Mouse (Mus musculus) heart, embryonic 12.5 days (tissue): ENCODE data around the gene Hist1h2be. TPM values are rescaled to one million over a fixed set of nuclear protein-coding genes. Genes with fewer than 3 reads are reported as not detected.
"Not testable (repeated sequence)": the region's sequence is repeated elsewhere in the genome, so short reads cannot be mapped to it uniquely, and the experiment has no call there.

ENCODE experiments used
- ATAC-seq: fragments of 200-750 bp; cut with Nextera tagmentation; 2 replicates; pipeline ENCODE4 v1.8.0; 2017; ENCODE audit warnings: moderate TSS enrichment, moderate library complexity; ENCODE audit not compliant: insufficient number of reproducible peaks, low FRiP score
- H3K27ac ChIP-seq: fragments of 300-500 bp; sonication (generic); 2 replicates; pipeline ENCODE4 v1.5.1; 2016; ENCODE audit warnings: mild to moderate bottlenecking, moderate library complexity; ENCODE audit not compliant: poor library complexity, severe bottlenecking
- H3K27me3 ChIP-seq: fragments of 300-500 bp; sonication (generic); replicated peaks from 2 replicates; pipeline ENCODE4 v1.6.1; 2016; ENCODE audit warnings: mild to moderate bottlenecking, moderate library complexity
- H3K36me3 ChIP-seq: fragments of 300-500 bp; sonication (generic); 2 replicates; pipeline ENCODE4 v1.6.1; 2016; ENCODE audit warnings: mild to moderate bottlenecking, moderate library complexity
- H3K4me1 ChIP-seq: fragments of 300-500 bp; sonication (generic); replicated peaks from 2 replicates; pipeline ENCODE4 v1.6.1; 2016; ENCODE audit warnings: mild to moderate bottlenecking
- H3K4me2 ChIP-seq: fragments of 300-500 bp; sonication (generic); 2 replicates; pipeline ENCODE4 v1.6.1; 2016; ENCODE audit warnings: mild to moderate bottlenecking, moderate library complexity
- H3K4me3 ChIP-seq: fragments of 300-500 bp; sonication (generic); 2 replicates; pipeline ENCODE4 v1.5.1; 2016; ENCODE audit warnings: mild to moderate bottlenecking
- H3K9ac ChIP-seq: fragments of 300-500 bp; sonication (generic); 2 replicates; pipeline ENCODE4 v1.6.1; 2016; ENCODE audit warnings: mild to moderate bottlenecking, moderate library complexity
- H3K9me3 ChIP-seq: fragments of 300-500 bp; sonication (generic); replicated peaks from 2 replicates; pipeline ENCODE4 v1.6.1; 2016; ENCODE audit warnings: mild to moderate bottlenecking, moderate library complexity
- WGBS: fragments of 180-500 bp; shearing (Covaris S2); methylation state at CpG from one replicate; pipeline ENCODE4 v1.1.7; 2016; 5-methylcytosine and 5-hydroxymethylcytosine counted together
- polyA plus RNA-seq: library from polyadenylated mRNA; unstranded; fragments of >200 nt; fragmentation: Nextera tagmentation; extraction: Ambion mirVana; gene quantifications from 2 replicates; pipeline ENCODE4 v1.2.1, GENCODE M21; 2016

Hist1h2be gene
- polyA plus RNA-seq, 1 experiment from 2014 or later: 1.2 TPM

DNA sequence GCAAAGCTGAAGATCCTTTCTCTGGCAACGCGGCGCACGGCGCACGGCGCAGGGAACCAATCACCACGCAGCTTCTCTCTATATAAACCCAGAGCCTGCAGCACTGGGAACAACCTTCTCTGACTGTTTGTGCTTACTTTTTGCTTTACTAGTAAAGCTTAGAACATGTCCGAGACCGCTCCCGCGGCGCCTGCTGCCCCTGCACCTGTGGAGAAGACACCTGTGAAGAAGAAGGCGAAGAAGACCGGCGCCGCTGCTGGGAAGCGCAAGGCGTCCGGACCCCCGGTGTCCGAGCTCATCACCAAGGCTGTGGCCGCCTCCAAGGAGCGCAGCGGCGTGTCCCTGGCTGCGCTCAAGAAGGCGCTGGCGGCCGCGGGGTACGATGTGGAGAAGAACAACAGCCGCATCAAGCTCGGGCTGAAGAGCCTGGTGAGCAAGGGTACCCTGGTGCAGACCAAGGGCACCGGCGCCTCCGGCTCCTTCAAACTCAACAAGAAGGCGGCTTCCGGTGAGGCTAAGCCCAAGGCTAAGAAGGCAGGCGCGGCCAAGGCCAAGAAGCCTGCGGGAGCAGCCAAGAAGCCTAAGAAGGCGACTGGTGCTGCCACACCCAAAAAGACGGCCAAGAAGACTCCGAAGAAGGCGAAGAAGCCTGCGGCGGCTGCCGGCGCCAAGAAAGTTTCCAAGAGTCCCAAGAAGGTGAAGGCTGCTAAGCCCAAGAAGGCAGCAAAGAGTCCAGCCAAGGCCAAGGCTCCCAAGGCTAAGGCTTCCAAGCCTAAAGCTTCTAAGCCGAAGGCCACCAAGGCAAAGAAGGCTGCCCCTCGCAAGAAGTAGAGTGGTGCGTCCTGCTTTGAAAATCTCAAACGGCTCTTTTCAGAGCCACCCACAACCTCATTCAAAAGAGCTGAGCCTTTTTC, 65.7 kb downstream of the Hist1h2be start:
- no peaks in the 10 kb centered on the region for H3K9me3 ChIP-seq
- peak; percentile 86 for ATAC-seq
- H3K9ac ChIP-seq: peak overlapping the region; percentile 98
- H3K4me3 ChIP-seq: peak overlapping the region; percentile 71
- no peaks in the 10 kb centered on the region for H3K27me3 ChIP-seq
- under 1% methylated on average over 54 of the region's 54 CpGs for WGBS
- peak overlapping the region; percentile 100 for H3K4me2 ChIP-seq
- no peaks in the 10 kb centered on the region for H3K36me3 ChIP-seq
- H3K27ac ChIP-seq: peak overlapping the region; percentile 99
- H3K4me1 ChIP-seq: peaks cover 9% of the 10 kb centered on the region

GRCm38 (mm10) chr13:23554393-23554792, 66.5 kb downstream of the Hist1h2be start:
- Histone ChIP-seq H3K4me3 (peak overlapping the region; percentile 71), H3K4me2 (peak overlapping the region; percentile 100), H3K4me1 (peaks cover 9% of the 10 kb centered on the region), H3K9me3 (no peaks in the 10 kb centered on the region), H3K27me3 (no peaks in the 10 kb centered on the region), H3K27ac (peak overlapping the region; percentile 99), H3K36me3 (no peaks in the 10 kb centered on the region), H3K9ac (peak overlapping the region; percentile 98)
- no peak for ATAC-seq
- WGBS: 25% methylated on average over 9 of the region's 9 CpGs

GRCm38 (mm10) chr13:23552962-23553361, 68.0 kb downstream of the Hist1h2be start, which contains the start of gene Hist1h1d:
Gene Hist1h1d (plus strand): TSS chr13:23553262.
- Histone ChIP-seq H3K9ac (no peak within 1 kb of the TSS), H3K27ac (peak within 1 kb of the TSS; percentile 99), H3K27me3 (no peaks in the 10 kb centered on the region), H3K4me3 (no peak within 1 kb of the TSS), H3K36me3 (no peaks in the 10 kb centered on the region), H3K4me2 (peak within 1 kb of the TSS; percentile 7; the same call in 1 of the 2 replicates), H3K4me1 (peaks cover 9% of the 10 kb centered on the region), H3K9me3 (no peaks in the 10 kb centered on the region)
- ATAC-seq: no peak

GRCm38 (mm10) chr13:23551931-23552914, 68.7 kb downstream of the Hist1h2be start:
- ATAC-seq: no peak

GRCm38 (mm10) chr13:23551146-23551834, 69.6 kb downstream of the Hist1h2be start, which contains the start of gene Hist1h4f:
Gene Hist1h4f (minus strand): TSS chr13:23551648.
- not testable (repeated sequence) for H3K4me1 ChIP-seq, H3K36me3 ChIP-seq, H3K9me3 ChIP-seq, H3K27me3 ChIP-seq
- Histone ChIP-seq H3K4me2 (peak within 1 kb of the TSS; percentile 77), H3K27ac (peak within 1 kb of the TSS; percentile 87), H3K4me3 (peak within 1 kb of the TSS; percentile 55), H3K9ac (peak within 1 kb of the TSS; percentile 75)
- peak; percentile 86 for ATAC-seq
- WGBS: under 1% methylated on average over 47 of the region's 47 CpGs

More at GRCm38 (mm10) chr13:23551931-23552914, 68.7 kb downstream of the Hist1h2be start:
- Histone ChIP-seq H3K4me3 (peak overlapping the region; percentile 55; the same call in 1 of the 2 replicates), H3K4me2 (peak overlapping the region; percentile 77), H3K27ac (peak overlapping the region; percentile 87), H3K27me3 (no peaks in the 10 kb centered on the region), H3K9me3 (no peaks in the 10 kb centered on the region), H3K4me1 (peaks cover 9% of the 10 kb centered on the region), H3K36me3 (no peaks in the 10 kb centered on the region), H3K9ac (peak overlapping the region; percentile 75; the same call in 1 of the 2 replicates)
- WGBS: 56% methylated on average over 8 of the region's 8 CpGs

- H3K27me3 ChIP-seq: no peaks in the 10 kb centered on the region
- peak overlapping the region; percentile 77 for H3K4me2 ChIP-seq
- peak overlapping the region; percentile 87 for H3K27ac ChIP-seq
- H3K4me3 ChIP-seq: peak overlapping the region; percentile 55
- WGBS: 6% methylated on average over 3 of the region's 3 CpGs
- no peak for ATAC-seq
- peak overlapping the region; percentile 75 for H3K9ac ChIP-seq
- no peaks in the 10 kb centered on the region for H3K9me3 ChIP-seq
- H3K36me3 ChIP-seq: no peaks in the 10 kb centered on the region
- H3K4me1 ChIP-seq: peaks cover 6% of the 10 kb centered on the region
These were observed 70.2 kb downstream of the Hist1h2be start for GRCm38 (mm10) chr13:23550761-23551145.

DNA sequence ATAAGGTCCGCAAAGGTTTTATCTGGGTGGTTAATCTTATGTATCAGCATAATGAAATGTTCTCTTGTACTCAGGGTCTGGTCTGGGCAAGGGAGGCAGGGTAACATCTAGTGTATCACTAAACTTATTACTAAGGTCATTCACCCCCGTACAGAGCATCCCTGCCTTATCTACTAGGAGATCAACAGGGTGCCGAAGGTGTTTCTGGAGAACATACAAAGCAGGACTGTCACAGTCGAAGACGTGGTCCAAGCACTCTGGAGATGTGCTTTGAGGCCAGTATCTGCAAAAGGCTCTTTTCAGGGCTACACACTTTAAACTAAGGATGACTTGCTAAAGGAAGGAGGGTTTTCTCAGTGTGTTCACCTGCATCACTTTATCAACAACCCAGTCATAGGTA, 74.2 kb downstream of the Hist1h2be start:
- H3K27ac ChIP-seq: no peak overlapping the region
- WGBS: 71% methylated on average over 5 of the region's 5 CpGs
- no peak overlapping the region for H3K9ac ChIP-seq
- ATAC-seq: no peak
- H3K9me3 ChIP-seq: no peaks in the 10 kb centered on the region
- H3K27me3 ChIP-seq: no peaks in the 10 kb centered on the region
- H3K4me2 ChIP-seq: no peak overlapping the region
- peaks cover 9% of the 10 kb centered on the region for H3K4me1 ChIP-seq
- no peaks in the 10 kb centered on the region for H3K36me3 ChIP-seq
- H3K4me3 ChIP-seq: no peak overlapping the region

- H3K4me1 ChIP-seq, H3K27me3 ChIP-seq, H3K36me3 ChIP-seq, H3K9me3 ChIP-seq: not testable (repeated sequence)
- peak overlapping the region; percentile 74; the same call in 1 of the 2 replicates for H3K9ac ChIP-seq
- peak overlapping the region; percentile 58 for H3K4me2 ChIP-seq
- peak overlapping the region; percentile 94 for H3K27ac ChIP-seq
- H3K4me3 ChIP-seq: peak overlapping the region; percentile 57
- ATAC-seq: peak; percentile 42
- under 1% methylated on average over 12 of the region's 14 CpGs for WGBS
These were observed 76.2 kb downstream of the Hist1h2be start for GRCm38 (mm10) chr13:23544787-23545120.

DNA sequence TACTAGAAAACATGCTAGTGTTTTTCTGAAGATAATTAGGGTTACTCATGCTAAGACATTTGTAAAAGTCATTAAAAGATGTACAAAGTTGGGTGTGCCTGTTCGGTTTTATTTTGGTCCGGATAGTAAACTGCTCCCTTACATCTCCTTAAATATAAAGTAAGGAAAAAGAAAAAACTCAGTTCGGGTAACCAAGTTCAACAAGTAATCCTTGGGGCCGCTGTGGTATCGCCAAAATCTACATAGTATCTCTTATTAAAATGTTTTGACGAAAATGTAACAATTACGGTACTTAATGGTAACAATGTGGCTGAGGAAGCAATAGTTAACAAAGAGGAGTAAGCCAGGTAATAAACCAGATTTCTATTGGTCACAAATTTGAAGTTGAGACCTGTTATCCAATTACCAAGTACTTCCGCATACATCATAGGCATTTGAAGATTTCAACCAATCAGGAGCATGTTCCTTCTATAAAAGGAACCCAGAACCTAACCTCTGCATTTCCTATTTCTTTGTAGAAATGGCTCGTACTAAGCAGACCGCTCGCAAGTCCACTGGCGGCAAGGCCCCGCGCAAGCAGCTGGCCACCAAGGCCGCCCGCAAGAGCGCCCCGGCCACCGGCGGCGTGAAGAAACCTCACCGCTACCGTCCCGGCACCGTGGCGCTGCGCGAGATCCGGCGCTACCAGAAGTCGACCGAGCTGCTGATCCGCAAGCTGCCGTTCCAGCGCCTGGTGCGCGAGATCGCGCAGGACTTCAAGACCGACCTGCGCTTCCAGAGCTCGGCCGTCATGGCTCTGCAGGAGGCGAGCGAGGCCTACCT, 76.7 kb downstream of the Hist1h2be start, which contains the start of gene Hist1h3f:
TSS of gene Hist1h3f (plus strand) at position 88 of the 822 bp plus-strand sequence.
- Histone ChIP-seq H3K9me3 (no peaks in the 10 kb centered on the region), H3K27me3 (no peaks in the 10 kb centered on the region), H3K9ac (peak within 1 kb of the TSS; percentile 74), H3K4me1 (peaks cover 5% of the 10 kb centered on the region; the same call in 1 of the 2 replicates), H3K27ac (peak within 1 kb of the TSS; percentile 94), H3K36me3 (no peaks in the 10 kb centered on the region), H3K4me2 (peak within 1 kb of the TSS; percentile 82), H3K4me3 (peak within 1 kb of the TSS; percentile 57)
- WGBS: under 1% methylated on average over 26 of the region's 45 CpGs
- ATAC-seq: peak; percentile 90
